Mouse (Mus musculus): ENCODE data around the gene Atl3.

- TF ChIP-seq CTCF (IDR thresholded peaks at IDR 0.05; ENCODE audit: borderline replicate concordance, control insufficient read depth, extremely low read depth, insufficient read depth, low read length, poor library complexity): no peak
- no peak for TF ChIP-seq POLR2A (IDR thresholded peaks at IDR 0.05; ENCODE audit: control insufficient read depth, extremely low read depth, insufficient read depth, low read length, poor library complexity)
Observed at GRCm38 (mm10) chr19:7459370-7459769, 34.5 kb upstream of the Atl3 start.
